Mouse (Mus musculus): ENCODE results near the gene Snx9.

The Snx9 gene

GRCm38 (mm10) chr17:5926710-5927109 lies 85.6 kb downstream of the Snx9 start:
- no peak for DNase-seq (ENCODE audit: low read depth, low spot score)

DNA sequence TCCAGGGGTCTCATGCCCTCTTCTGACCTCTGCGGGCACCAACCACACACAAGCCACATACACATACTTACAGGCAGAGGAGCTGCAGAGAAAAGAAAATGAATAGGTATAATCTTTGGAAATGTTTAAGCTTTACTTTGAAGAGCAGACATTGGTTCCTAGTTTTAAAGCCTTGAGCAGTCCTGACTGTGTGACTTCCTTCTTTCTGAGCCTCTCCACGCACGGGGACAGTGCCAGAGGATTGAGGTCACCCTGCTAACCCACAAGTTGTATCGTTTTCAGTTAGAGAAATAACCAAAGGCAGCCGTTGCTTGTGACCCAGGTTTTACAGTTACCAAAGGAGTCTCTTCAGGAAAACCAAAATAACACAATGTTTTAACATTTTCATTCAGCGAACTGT lies 87.9 kb downstream of the Snx9 start:
- DNase-seq (ENCODE audit: low read depth, low spot score): no peak

DNA sequence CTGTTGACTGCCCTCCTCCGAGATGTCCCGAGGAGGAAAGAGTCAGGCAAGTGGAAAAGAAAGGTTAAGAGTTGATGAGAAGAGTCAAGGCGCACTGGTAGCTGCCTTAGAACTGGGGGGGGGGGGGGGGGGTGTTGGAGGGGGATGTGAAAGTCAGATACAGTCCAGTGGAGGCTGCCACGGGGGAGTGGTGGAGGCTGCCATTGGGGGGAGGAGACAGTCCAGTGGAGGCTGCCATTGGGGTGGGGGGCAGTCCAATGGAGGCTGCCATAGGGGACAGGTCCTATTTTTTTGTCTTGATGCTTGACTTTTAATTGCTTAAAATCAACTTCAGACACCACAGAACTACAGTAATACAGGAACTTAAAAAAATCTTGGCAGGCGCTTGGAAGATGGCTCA lies 91.0 kb downstream of the Snx9 start:
- no peak for DNase-seq (ENCODE audit: low read depth, low spot score)

- peak; percentile 55 for DNase-seq (ENCODE audit: low read depth, low spot score)
Measured at GRCm38 (mm10) chr17:5934554-5935324, 93.6 kb downstream of the Snx9 start.

DNA sequence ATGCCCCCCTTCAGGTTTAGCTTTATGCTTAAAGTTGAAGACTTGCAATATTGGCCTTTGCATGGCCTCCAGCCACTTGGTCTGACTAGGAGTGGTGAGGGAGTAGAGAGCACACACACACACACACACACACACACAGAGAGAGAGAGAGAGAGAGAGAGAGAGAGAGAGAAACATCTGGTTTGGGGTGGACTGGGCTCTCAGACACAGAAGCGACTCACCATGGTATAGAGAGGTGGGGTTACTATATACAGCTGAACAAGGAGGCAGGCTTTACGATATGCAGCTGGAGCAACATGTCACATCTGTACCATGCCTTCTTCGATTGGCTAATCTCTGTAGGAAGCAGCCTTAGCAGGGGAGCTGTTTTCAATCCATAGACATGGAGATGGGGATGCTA lies 94.6 kb downstream of the Snx9 start:
- no peak for DNase-seq (ENCODE audit: low read depth, low spot score)

GRCm38 (mm10) chr17:5936276-5936675 lies 95.1 kb downstream of the Snx9 start:
- no peak for DNase-seq (ENCODE audit: low read depth, low spot score)

GRCm38 (mm10) chr17:5937441-5937840 lies 96.3 kb downstream of the Snx9 start:
- no peak for DNase-seq (ENCODE audit: low read depth, low spot score)

- DNase-seq (ENCODE audit: low read depth, low spot score): no peak
Measured at GRCm38 (mm10) chr17:5939871-5940270, 98.7 kb downstream of the Snx9 start.

DNA sequence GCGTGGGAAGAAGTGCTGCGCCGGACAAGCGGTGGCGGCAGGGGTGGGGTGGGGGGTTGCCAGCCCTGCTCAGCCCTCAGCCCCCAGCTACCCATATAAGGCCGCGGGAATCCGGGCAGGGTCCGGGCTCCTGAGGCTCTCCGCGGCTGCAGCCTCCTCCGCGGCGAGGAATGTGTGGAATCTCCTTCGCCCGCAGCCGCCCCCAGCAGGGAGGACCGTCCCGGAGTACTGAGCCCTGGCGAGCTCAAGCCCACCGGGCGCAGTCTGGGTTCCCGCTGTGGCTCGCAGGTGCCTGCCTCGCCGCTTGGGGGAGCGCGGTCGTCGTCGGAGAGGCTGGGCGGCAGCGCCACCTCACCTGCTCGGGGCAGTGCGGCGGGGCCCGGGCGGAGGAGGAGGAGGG lies 99.7 kb downstream of the Snx9 start:
- peak; percentile 76 for DNase-seq (ENCODE audit: low read depth, low spot score)

DNA sequence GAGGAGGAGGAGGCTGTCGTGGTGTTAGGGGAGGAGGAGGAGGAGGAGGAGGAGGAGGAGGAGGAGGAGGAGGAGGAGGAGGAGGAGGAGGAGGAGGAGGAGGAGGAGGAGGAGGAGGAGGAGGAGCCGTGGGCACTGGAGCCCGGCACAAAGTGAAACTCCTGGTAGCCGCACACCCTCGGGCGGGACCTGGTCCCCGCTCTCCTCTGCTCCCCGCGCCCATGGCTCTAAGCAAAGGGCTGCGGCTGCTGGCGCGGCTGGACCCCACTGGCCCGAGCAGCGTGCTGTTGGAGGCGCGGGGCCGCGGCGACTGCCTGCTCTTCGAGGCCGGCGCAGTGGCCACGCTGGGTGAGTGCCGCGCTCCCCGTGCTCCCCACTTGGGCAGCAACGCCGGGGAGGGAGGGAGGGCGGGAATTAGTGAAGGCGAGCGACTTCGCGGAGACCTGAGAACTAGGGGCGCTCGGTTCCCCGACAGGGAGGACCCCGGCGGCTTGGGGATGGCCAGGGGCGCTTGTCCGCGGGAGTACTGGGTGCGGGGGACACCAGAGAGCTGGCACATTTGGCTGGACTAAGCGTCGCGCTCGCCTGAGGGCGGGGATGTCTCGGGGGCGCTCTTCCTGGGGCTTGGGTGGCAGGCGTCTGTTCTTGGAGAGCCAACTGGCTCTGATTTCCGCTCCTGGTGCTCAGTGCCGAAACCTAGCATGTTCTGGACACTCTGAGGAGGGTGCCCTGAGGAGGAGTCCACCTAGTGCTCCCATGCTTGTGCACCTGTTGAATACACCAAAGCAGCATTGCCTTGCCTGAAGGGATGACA lies 100.3 kb downstream of the Snx9 start, which contains the start of gene Synj2:
Gene Synj2, plus strand, starts transcription at position 51 of the 814 bp plus-strand sequence.
- DNase-seq (ENCODE audit: low read depth, low spot score): peak; percentile 35

GRCm38 (mm10) chr17:5942156-5942555 lies 101.0 kb downstream of the Snx9 start:
- no peak for DNase-seq (ENCODE audit: low read depth, low spot score)

- DNase-seq (ENCODE audit: low read depth, low spot score): no peak
Measured at GRCm38 (mm10) chr17:5943053-5943452, 101.9 kb downstream of the Snx9 start.

DNA sequence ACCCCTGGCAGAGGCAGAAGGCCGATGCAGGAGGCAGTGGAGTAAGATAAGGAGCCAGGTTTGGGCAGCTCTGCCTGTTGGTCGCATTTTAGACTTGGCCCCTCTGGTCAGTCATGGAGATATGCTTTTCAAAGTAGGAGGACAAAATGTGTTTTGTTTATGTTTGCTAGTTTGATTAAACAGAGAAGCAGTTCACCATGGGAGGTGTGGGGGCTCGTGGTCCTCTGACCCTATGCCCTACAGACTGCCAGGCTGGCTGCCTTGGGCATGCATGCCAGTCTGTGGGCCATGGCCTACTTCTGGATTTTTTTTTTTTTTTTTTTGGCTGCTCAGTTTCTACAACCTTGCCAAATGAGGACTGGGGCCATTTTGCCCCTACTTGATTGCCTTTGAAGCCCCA lies 105.9 kb downstream of the Snx9 start:
- DNase-seq (ENCODE audit: low read depth, low spot score): no peak

GRCm38 (mm10) chr17:5952455-5952854 lies 111.3 kb downstream of the Snx9 start:
- no peak for DNase-seq (ENCODE audit: low read depth, low spot score)

- no peak for DNase-seq (ENCODE audit: low read depth, low spot score)
Measured at GRCm38 (mm10) chr17:5956350-5957000, 115.3 kb downstream of the Snx9 start.

- no peak for DNase-seq (ENCODE audit: low read depth, low spot score)
Measured at GRCm38 (mm10) chr17:5957097-5957496, 116.0 kb downstream of the Snx9 start.

- DNase-seq (ENCODE audit: low read depth, low spot score): no peak
Measured at GRCm38 (mm10) chr17:5958229-5958628, 117.1 kb downstream of the Snx9 start.

DNA sequence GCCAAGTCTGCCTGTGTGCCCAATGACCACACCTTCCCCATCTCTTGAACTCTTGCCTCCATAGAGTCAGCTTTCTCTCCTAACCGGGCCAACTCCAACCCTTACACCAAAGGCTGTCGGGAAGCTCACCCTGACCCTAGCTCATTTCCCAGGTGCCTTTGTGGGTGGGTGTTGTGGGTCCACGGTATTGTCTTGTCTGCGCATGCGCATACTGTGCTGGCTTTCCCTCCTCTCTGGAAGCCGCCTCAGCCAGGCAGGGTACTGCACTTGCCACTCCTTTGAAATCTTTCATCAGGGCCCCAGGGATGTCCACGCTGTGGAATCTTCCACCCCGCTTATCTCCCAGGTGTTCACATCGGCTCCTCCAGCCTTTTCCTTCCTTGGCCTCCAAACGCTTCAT lies 117.5 kb downstream of the Snx9 start:
- DNase-seq (ENCODE audit: low read depth, low spot score): no peak

GRCm38 (mm10) chr17:5959096-5959495 lies 118.0 kb downstream of the Snx9 start:
- no peak for DNase-seq (ENCODE audit: low read depth, low spot score)

- DNase-seq (ENCODE audit: low read depth, low spot score): no peak
Measured at GRCm38 (mm10) chr17:5959802-5960201, 118.7 kb downstream of the Snx9 start.

DNA sequence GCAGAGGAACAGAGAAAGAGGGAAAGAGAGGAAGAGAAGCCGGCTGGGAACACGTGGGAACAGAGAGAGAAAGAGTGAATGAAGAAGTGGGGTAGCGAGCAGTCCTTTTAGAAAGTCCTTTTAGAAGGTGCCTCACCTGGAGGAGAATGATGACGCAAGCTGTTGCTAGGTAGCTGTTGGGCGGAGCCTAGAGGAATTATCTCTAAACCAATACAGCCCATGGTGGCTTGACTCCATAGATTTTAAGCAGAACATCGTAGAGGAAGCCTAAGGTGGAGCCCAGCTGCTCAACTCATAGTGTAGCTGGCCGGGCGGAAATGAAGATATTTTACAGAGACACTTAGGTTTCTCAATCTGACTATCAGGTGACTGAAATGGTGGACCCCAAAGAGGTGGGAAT lies 122.6 kb downstream of the Snx9 start:
- DNase-seq (ENCODE audit: low read depth, low spot score): no peak

GRCm38 (mm10) chr17:5965084-5965781 lies 124.1 kb downstream of the Snx9 start:
- DNase-seq (ENCODE audit: low read depth, low spot score): no peak

Data from forelimb bud, embryonic 11.5 days (tissue).